Mouse (Mus musculus): ENCODE data around the gene Rcbtb2. TPM values are rescaled to one million over a fixed set of nuclear protein-coding genes. Genes with fewer than 3 reads are reported as not detected.

Gene Rcbtb2
- polyA plus RNA-seq, 1 experiment from 2014 or later = 88.8 TPM

DNA sequence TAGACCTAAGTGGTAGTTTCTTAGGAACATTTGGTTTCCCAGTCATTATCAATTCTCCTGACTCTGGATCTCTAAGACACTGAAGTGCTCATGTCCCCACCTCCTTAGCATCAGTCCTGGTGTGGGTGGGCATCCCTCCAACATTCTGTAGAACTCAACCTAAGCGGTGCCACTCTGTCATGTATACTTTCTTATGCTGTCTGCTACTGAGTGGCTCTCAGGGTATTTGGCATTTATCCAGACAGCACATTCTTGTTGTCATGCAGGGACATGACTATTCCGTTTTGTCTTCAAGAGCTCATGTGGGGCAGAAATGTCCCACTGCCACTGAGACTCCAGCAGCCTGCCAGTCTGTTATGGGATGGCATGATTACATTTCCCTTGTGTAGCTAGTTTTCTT lies 58.3 kb downstream of the Rcbtb2 start:
- H3K36me3 ChIP-seq = peaks cover 78% of the 10 kb centered on the region
- no peak overlapping the region for H3K4me2 ChIP-seq
- H3K4me1 ChIP-seq (replicated peaks) = peaks cover 7% of the 10 kb centered on the region; the same call in 1 of the 2 replicates
- H3K9ac ChIP-seq = no peak overlapping the region
- no peak overlapping the region; the same call in 1 of the 2 replicates for H3K27ac ChIP-seq
- no peaks in the 10 kb centered on the region for H3K27me3 ChIP-seq
- H3K9me3 ChIP-seq = 0 out of 2 replicates have a peak, but pooled peaks cover 5% of the 10 kb centered on the region
- ATAC-seq (ENCODE audit: low FRiP score) = peak; percentile 69
- no peak overlapping the region for H3K4me3 ChIP-seq
- WGBS = 53% methylated on average over 2 of the region's 2 CpGs

DNA sequence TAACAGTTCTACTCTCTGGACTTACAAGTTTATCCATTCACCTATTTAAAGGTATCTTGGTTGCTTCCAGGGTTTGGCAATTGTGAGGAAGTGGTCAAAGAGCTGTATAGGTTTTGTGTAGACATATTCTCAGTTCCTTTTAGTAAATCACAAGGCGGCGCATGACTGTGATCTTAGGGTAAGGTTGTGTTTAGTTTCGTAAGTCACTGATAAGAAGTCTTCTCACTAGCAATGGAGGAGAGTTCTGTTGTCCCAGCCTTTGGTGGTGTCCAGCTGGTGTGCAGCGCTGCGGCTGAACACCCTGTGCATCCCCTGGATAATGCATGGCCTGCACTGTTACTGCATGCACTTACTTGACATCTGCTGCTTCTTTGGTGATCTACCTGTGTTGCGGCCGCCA lies 64.0 kb downstream of the Rcbtb2 start:
- Histone ChIP-seq H3K27me3 (no peaks in the 10 kb centered on the region), H3K4me2 (no peak overlapping the region), H3K27ac (no peak overlapping the region), H3K36me3 (peaks cover 42% of the 10 kb centered on the region), H3K9ac (no peak overlapping the region), H3K4me1 (replicated peaks) (no peaks in the 10 kb centered on the region), H3K4me3 (no peak overlapping the region), H3K9me3 (0 out of 2 replicates have a peak, but pooled peaks cover 5% of the 10 kb centered on the region)
- no peak for ATAC-seq (ENCODE audit: low FRiP score)
- WGBS = 88% methylated on average over 7 of the region's 7 CpGs

DNA sequence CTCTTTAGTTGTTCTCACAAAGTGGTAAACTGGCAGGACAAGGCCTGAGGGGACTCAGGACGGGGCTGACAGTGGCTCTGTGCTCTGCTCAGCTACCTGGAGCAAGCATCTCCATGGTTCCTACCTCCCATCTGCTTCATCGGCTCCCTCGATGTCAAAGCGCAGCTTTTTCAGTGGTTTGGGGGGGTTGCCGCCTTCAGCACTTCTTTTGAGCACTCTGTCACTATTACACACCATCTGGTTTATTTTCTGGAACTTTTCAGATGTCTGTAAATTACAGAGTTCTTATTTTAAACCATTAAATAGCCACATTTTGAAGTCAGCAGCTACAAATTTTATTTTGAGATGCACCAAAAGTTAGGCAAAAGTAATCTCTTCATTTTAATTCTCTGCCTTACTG lies 76.2 kb downstream of the Rcbtb2 start:
- no peak overlapping the region for H3K27ac ChIP-seq
- WGBS = 71% methylated on average over 5 of the region's 5 CpGs
- no peak overlapping the region for H3K9ac ChIP-seq
- ATAC-seq (ENCODE audit: low FRiP score) = no peak
- H3K36me3 ChIP-seq = peaks cover 36% of the 10 kb centered on the region
- H3K4me2 ChIP-seq = no peak overlapping the region
- no peaks in the 10 kb centered on the region for H3K4me1 ChIP-seq (replicated peaks)
- H3K4me3 ChIP-seq = no peak overlapping the region
- H3K27me3 ChIP-seq = no peaks in the 10 kb centered on the region
- H3K9me3 ChIP-seq = no peaks in the 10 kb centered on the region

DNA sequence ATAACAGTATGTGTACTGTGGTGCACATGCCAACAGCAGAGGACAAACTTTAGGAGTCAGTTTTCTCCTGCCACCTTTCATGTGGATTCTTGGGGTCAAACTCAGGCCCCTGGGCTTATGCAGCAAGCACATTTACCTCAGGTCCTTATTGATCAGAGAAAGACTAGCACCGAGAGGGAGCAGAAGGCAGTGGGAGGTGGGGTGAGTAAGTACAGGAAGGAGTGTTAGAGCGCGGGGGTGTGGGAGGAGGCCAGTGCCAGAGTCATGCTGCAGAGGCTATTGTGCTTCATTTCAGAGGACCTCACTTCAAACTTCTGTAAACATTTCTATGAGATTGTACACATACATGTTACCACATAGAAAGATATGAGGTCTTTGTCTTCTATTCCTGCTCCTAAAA lies 78.6 kb downstream of the Rcbtb2 start:
- Histone ChIP-seq H3K9me3 (no peaks in the 10 kb centered on the region), H3K4me2 (no peak overlapping the region), H3K27me3 (no peaks in the 10 kb centered on the region), H3K36me3 (peaks cover 27% of the 10 kb centered on the region), H3K4me3 (no peak overlapping the region), H3K4me1 (replicated peaks) (no peaks in the 10 kb centered on the region), H3K27ac (no peak overlapping the region), H3K9ac (no peak overlapping the region)
- no peak for ATAC-seq (ENCODE audit: low FRiP score)
- 74% methylated on average over 3 of the region's 3 CpGs for WGBS

DNA sequence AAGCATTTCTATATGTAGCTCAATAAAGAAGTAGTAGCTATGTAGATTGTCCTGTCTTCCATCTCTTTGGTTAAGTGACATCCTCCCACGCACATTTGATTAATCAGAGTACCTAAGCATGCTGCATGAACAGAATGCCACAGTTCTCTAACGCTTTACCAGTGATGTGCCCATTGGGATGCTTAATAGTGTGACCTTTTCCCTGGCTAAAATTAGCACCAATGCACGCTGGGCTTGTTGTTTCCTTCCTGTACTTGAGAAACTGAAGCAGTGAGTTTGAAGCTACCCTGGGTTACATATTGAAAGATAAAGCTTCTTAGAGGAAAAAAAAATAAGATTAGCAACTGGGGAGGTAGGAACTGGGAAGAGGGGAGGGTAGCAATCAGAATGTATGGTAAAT lies 81.2 kb downstream of the Rcbtb2 start:
- no peaks in the 10 kb centered on the region for H3K27me3 ChIP-seq
- no peak for ATAC-seq (ENCODE audit: low FRiP score)
- H3K4me3 ChIP-seq = no peak overlapping the region
- H3K4me1 ChIP-seq (replicated peaks) = no peaks in the 10 kb centered on the region
- H3K9ac ChIP-seq = no peak overlapping the region
- WGBS = 74% methylated on average over 3 of the region's 3 CpGs
- peaks cover 6% of the 10 kb centered on the region; the same call in 1 of the 2 replicates for H3K36me3 ChIP-seq
- no peak overlapping the region for H3K4me2 ChIP-seq
- no peak overlapping the region for H3K27ac ChIP-seq
- H3K9me3 ChIP-seq = no peaks in the 10 kb centered on the region

DNA sequence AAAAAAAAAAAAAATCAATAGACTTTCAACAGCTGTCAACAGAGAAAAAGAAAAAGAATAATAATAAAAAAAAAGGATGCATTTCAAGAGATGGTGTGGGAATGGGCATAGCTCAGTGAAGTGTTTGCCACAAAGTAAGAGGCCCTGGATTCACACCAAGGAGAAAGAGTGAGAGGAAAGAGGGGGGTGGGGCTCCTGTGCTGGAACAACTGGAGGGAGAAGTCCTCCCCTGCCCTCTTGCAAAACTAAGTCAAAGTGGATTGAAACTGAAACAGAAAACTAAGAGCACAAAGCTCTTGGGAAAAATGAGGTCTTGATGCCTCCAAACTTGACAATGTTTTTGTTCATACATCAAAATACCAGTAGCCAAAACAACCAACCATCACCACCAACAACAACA lies 86.4 kb downstream of the Rcbtb2 start:
- Histone ChIP-seq H3K36me3 (peaks cover 18% of the 10 kb centered on the region), H3K27me3 (no peaks in the 10 kb centered on the region), H3K9me3 (no peaks in the 10 kb centered on the region), H3K4me3 (no peak overlapping the region), H3K27ac (no peak overlapping the region), H3K9ac (no peak overlapping the region), H3K4me1 (replicated peaks) (no peaks in the 10 kb centered on the region), H3K4me2 (no peak overlapping the region)
- ATAC-seq (ENCODE audit: low FRiP score) = no peak

DNA sequence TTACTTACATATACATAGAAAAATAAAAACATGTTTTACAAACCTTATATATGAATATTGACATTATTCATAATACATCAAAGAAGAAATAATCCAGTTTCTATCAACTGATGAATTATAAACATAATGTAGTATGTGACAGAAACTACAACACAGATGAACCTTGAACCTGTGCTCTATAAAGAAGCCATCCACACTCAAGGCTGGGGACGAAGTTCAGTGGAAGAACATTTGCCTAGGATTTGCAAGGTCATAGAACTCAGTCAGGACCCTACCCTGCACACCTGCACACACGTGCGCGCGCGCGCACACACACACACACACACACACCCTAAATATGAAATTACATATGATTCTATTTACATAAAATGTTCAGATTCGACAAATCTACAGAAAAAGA lies 87.4 kb downstream of the Rcbtb2 start:
- 95% methylated on average over 8 of the region's 8 CpGs for WGBS

DNA sequence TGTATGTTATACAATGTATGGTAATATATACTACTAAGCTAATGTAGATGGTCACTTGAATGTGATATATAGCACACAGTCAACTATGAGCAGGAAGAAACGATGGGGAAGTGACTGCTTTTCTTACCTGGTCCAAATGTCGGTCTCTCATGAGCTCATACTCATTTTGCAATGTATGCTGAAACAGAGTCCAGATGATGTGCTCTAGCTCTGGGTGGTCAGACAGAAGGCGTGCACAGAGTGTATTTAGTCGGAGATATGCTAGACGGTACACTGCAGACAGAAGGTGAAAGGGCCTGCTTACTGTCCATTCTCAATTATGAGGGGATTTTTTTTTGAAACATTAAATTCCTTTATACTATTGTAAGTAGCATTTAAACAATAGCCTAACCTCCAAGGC lies 88.6 kb downstream of the Rcbtb2 start:
- H3K27ac ChIP-seq = no peak overlapping the region
- H3K9me3 ChIP-seq = no peaks in the 10 kb centered on the region
- WGBS = 94% methylated on average over 5 of the region's 5 CpGs
- no peak overlapping the region for H3K4me3 ChIP-seq
- no peak overlapping the region for H3K9ac ChIP-seq
- H3K27me3 ChIP-seq = no peaks in the 10 kb centered on the region
- no peak for ATAC-seq (ENCODE audit: low FRiP score)
- H3K4me1 ChIP-seq (replicated peaks) = no peaks in the 10 kb centered on the region
- H3K4me2 ChIP-seq = no peak overlapping the region
- H3K36me3 ChIP-seq = peaks cover 35% of the 10 kb centered on the region

More for the DNA sequence above, 87.4 kb downstream of the Rcbtb2 start:
- Histone ChIP-seq H3K4me3 (no peak overlapping the region), H3K4me2 (no peak overlapping the region), H3K27ac (no peak overlapping the region), H3K9me3 (no peaks in the 10 kb centered on the region), H3K4me1 (replicated peaks) (no peaks in the 10 kb centered on the region), H3K36me3 (peaks cover 22% of the 10 kb centered on the region), H3K9ac (no peak overlapping the region), H3K27me3 (no peaks in the 10 kb centered on the region)
- no peak for ATAC-seq (ENCODE audit: low FRiP score)

DNA sequence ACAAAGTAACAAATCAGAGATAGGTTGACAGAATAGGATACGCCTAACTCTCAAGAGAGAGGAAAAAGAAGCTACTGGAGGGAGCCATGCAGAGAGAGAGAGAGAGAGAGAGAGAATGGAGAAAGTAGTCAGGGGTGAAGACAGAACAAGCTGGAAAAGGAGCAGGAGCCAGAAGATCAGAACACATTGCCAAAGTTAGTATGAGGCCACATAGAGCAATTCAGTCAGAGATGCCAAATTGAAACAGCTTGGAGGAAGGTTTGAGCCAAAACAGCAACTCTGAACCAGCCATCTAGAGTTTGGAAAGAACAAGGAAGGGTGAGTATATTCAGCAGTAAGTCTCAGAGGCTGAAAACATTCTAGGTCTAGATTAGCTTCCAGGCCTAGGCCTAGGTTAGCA lies 94.2 kb downstream of the Rcbtb2 start:
- Histone ChIP-seq H3K9ac (no peak overlapping the region), H3K9me3 (no peaks in the 10 kb centered on the region), H3K27me3 (no peaks in the 10 kb centered on the region), H3K4me1 (replicated peaks) (no peaks in the 10 kb centered on the region), H3K4me3 (no peak overlapping the region), H3K27ac (no peak overlapping the region), H3K4me2 (no peak overlapping the region), H3K36me3 (peaks cover 28% of the 10 kb centered on the region)
- WGBS = 87% methylated on average over 1 of the region's 1 CpGs
- ATAC-seq (ENCODE audit: low FRiP score) = no peak

DNA sequence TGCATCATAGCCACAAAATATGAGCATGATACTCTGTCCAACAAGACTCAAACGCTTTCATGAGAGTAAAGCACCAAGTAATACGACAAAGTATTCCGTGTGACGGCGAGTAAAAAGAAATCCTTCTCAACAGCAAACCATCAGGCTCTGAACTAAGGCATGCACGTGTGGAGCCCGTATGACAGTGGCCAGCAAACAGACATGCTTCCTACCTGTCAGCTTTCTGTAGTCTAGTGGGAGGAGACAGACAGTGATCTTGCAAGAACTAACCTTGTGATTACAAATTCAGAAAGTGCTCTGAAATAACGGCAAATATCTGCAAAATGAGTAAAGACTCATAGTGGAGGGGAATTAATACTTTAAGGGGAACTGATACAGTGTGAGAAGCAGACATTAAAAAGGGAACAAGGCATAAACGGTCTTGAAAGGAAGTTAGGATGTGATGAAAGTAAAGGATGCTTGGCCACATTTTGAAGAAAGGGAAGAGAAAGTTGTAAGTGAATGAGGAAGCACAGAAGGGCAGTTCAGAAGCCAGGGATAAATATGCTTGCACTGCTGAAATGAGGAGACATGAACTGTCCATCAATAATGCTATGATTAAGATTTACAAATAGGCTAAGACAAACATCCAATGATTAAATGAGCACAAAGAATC lies 99.6 kb downstream of the Rcbtb2 start:
- Histone ChIP-seq H3K9me3 (no peaks in the 10 kb centered on the region), H3K36me3 (0 out of 2 replicates have a peak, but pooled peaks cover 4% of the 10 kb centered on the region), H3K4me3 (no peak overlapping the region), H3K4me1 (replicated peaks) (peaks cover 4% of the 10 kb centered on the region; the same call in 1 of the 2 replicates), H3K4me2 (no peak overlapping the region), H3K9ac (no peak overlapping the region), H3K27me3 (no peaks in the 10 kb centered on the region), H3K27ac (no peak overlapping the region)
- WGBS = 93% methylated on average over 9 of the region's 9 CpGs
- no peak for ATAC-seq (ENCODE audit: low FRiP score)

DNA sequence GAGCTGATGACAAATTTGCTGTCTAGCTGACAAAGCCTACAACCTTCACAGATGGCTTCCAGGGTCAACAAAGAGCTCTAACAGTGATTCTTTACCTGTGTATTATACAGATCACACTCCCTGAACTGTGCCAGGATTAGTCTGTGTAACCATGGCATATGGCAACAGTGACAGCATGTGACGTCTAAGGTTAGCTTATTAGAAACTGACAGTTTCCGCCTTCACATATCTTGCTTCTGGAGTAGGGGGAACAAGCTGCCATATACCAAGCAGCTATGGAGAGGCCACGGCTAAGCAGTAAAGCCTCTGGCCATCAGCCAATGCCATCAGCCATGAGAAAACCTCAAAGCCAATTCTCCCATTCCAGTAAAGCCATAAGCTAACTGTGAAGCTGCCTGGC lies 103.5 kb downstream of the Rcbtb2 start:
- WGBS = 62% methylated on average over 3 of the region's 3 CpGs
- no peak overlapping the region for H3K9ac ChIP-seq
- ATAC-seq (ENCODE audit: low FRiP score) = no peak

DNA sequence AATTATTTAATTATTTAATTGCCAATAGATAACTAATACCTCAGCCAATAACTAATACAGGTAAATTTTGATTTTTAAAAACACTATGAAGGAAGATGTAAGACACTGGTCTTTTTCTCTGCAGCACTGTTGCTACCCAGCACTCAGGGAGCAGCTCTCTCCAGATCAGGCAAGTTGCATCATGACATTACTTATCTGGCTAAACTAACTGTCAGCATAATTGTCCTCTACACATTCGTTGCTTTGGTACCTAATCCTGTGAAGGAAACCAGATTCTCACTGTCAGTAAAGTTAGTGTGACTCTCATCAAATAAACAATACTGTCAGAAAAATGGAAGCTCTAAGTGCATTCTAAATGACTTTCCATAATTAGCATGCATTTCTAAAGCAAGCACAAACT lies 104.0 kb downstream of the Rcbtb2 start:
- H3K27me3 ChIP-seq = no peaks in the 10 kb centered on the region
- H3K4me1 ChIP-seq (replicated peaks) = peaks cover 12% of the 10 kb centered on the region
- H3K4me3 ChIP-seq = no peak overlapping the region
- ATAC-seq (ENCODE audit: low FRiP score) = no peak
- no peaks in the 10 kb centered on the region for H3K9me3 ChIP-seq
- no peak overlapping the region for H3K9ac ChIP-seq
- H3K4me2 ChIP-seq = no peak overlapping the region
- H3K36me3 ChIP-seq = peaks cover 6% of the 10 kb centered on the region; the same call in 1 of the 2 replicates
- H3K27ac ChIP-seq = no peak overlapping the region
- 48% methylated on average over 1 of the region's 1 CpGs for WGBS

More for the DNA sequence above, 103.5 kb downstream of the Rcbtb2 start:
- Histone ChIP-seq H3K4me2 (no peak overlapping the region), H3K36me3 (peaks cover 6% of the 10 kb centered on the region; the same call in 1 of the 2 replicates), H3K4me1 (replicated peaks) (peaks cover 7% of the 10 kb centered on the region), H3K9me3 (no peaks in the 10 kb centered on the region), H3K27me3 (no peaks in the 10 kb centered on the region), H3K27ac (0 out of 2 replicates have a peak overlapping the region, but pooled peaks have one; percentile 30), H3K4me3 (no peak overlapping the region)

DNA sequence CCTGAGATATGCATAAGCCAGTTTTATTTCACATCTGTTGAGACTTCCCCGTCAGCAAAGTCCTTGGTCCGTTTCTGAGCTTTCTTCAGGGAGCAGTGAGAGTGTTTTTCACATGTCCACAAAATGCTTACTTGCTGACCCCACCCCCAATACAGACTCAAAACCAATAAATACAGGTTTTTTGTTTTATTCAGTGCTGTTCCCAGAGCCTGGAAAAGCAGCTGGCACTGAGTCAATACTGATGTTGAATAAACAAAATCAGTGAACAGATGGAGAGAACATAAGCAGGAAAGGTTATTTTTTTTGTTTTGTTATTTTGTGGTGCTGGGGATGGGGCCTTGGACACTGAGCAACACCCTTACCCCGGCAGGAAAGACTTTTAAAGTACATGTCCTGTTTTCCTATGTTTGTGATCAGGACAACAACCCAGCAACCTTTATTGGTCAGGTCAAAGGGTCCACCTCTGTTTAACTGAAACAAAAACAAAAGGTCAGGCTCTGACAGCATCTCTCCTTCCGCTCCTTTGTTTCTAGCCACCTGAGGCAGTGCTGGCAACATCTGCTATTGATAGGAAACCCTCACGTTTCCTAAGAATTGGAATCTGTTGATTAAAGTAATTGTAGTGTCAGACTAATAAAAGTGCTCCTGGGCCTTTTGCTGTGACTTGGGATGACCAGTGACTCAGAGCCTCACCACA lies 108.6 kb downstream of the Rcbtb2 start:
- no peak overlapping the region for H3K9ac ChIP-seq

More for the DNA sequence above, 108.6 kb downstream of the Rcbtb2 start:
- H3K9me3 ChIP-seq = no peaks in the 10 kb centered on the region
- no peak overlapping the region for H3K4me3 ChIP-seq
- peaks cover 18% of the 10 kb centered on the region for H3K4me1 ChIP-seq (replicated peaks)
- H3K4me2 ChIP-seq = no peak overlapping the region
- no peaks in the 10 kb centered on the region for H3K27me3 ChIP-seq
- no peak for ATAC-seq (ENCODE audit: low FRiP score)
- peaks cover 2% of the 10 kb centered on the region; the same call in 1 of the 2 replicates for H3K36me3 ChIP-seq
- H3K27ac ChIP-seq = 0 out of 2 replicates have a peak overlapping the region, but pooled peaks have one; percentile 3
- WGBS = 26% methylated on average over 5 of the region's 5 CpGs
